Mouse (Mus musculus) frontal cortex, postnatal 25 days (tissue): Measurements from ENCODE around the gene Miox.
A peak's percentile ranks its signal among the peaks of the same experiment; 100 is the strongest.

Experiments
- DNase-seq, 2 experiments: peaks; one replicate each; pipeline ENCODE4 v3.0.0; 2022; ENCODE audit warnings: low spot score in 2 of 2

Miox gene

DNA sequence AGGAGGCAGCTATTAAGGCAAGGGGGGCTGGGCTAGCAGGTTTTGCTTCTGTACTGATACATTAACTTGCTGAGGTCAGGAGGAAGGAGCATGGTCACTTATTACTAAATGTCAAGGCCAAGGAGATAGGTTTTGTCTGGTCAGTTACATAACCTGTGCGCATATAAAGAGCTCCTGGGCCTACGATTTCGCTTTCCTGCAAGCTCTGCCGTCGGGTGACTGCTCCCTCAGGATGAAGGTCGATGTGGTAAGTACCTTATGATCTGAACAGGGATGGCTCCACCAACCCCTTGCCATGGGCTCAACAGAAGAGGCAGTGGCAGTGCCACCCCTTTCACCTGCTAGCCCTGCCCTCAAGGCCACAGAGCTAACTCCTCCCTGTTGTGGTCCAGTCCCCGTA is at the start of gene Miox:
Gene Miox (plus strand): TSS at position 128 of the 400 bp plus-strand sequence.
- no peak for DNase-seq

DNA sequence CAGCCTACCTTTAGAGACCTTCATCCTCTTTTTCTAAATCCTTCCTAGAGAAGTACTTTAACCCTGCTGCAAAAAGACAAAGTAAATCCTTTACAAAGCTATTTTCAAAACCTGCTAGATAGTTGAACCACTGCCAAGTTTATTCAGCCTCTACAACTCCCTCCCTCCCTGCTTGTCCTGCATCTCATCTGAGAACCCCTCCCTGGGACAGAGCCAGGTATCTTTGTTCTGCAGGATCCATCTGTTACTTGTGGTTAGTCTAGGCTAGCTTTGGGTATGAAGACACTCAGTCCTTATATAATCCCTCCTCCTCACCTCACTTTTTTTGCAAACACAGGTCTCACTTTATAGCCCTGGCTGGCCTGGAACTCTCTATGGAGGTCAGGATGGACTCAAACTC is 49.2 kb upstream of the Miox start:
- no peak for DNase-seq

DNA sequence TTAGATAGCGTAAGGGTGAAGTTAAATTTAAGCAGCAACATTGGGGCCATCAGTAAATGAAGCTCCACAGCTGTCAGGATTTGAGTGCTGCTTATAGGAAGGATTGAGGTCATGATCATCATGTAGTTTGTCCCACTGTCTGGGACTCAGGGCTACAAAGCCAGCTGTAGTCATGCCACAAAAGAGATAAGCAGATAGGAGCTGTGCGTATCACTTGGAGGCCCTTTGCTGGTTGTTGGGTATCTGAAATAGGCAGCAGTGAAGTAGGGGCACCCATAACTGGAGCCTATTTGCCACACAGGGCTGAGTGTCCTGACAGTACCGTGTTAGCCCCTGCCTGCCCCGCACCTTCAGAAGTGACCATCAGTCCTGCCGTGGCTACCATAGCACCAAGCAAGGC is 48.7 kb upstream of the Miox start:
- DNase-seq: no peak

DNA sequence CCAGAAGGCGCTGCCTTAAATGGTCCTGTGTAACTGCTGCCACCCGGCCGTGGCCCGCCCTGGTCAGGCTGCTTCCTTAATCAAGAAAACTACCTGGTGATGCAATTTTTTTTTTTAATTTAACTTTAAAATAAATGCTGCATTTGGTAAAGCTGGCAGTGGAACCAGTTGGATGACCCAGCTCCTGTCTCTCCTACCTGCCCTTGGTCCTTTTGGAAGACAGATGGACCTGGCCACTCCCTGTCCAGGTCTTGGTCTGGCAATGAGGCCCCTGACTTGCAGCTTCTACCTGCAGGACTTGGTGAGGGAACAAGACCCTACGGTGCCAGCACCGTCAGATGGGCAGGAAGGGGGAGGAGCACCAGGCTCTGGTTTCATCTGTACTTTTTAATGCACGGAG is 48.1 kb upstream of the Miox start:
- DNase-seq: no peak

DNA sequence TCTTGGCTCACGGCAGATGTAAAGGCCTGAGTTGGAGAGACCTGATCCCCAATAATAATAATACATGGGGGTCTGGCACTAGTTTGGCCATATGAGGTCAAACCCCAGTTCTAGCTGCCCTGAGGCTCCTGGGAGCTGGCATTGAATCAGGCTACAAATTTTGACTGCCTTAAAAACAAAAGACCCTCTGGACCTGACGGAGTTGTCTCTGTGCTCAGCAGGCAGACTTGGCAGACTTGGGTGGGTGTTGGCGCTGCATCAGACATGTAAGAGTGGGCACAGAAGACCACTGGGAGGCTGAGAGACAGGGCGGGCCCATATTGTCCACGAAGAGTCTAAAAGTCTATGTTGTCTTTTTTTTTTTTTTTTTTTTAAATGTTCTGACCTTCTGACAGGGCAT is 47.6 kb upstream of the Miox start:
- DNase-seq: no peak

DNA sequence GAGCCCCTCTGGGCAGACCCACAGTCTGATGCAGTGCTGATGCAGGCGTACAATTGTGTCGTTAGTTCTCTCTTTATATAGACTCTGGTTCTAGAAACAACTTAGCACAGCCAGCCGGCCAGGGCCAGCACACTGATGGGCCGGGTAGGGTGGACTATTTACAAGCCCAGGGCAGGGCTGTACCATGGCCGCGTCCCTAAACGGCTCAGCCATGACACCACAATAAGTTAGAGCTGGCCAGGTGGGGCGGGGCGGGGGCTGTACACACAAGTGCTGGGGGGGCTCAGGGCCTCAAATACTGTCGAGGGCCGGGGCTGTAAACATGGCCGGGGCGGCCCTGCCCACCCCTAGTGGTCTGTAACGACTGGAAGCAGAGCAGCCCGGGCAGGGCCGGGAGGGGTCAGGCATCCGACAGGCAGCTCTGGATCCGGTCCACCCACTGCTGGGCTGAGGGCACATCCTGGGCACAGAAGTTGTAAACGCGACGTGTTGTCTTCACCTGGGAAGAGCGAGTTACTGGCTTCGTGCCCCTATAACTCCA is 45.9 kb upstream of the Miox start:
- no peak for DNase-seq

DNA sequence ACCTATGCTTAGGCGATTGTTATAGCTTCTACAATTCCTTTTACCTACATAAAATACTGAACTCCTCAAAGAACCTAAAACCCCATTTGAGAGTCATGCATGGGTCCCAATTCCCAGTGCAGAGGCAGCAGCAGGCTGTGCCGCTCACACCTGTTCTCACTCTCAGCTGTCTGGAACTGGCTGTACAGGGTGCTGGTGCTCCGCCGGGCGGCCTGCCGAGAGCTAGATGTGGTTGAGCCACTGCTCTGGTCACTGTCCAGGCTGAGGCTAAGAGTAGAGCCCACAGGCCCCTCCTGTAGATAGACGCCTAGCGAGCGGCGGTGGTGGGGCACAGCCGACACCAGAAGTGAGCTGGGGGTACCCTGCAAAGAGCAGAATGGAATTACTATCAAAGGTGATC is 44.7 kb upstream of the Miox start:
- no peak for DNase-seq

DNA sequence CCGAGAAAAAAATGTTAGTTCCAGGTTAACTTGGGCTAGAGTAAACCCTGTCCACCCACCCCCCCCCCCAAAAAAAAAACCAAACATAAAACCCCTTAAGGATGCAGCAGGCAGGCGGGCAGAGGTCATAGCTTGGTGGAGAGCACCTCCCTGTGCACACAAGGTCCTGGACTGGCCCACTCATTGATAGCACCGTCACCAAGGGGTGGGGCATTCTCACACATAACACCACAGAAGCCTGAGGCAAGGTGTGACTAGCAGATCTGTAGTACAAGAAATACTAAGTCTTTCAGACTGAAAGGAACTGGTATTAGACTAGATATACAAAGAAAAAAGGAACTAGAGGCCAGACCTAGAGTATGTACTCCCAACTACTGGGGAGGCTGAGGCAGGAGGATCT is 42.7 kb upstream of the Miox start:
- no peak for DNase-seq

DNA sequence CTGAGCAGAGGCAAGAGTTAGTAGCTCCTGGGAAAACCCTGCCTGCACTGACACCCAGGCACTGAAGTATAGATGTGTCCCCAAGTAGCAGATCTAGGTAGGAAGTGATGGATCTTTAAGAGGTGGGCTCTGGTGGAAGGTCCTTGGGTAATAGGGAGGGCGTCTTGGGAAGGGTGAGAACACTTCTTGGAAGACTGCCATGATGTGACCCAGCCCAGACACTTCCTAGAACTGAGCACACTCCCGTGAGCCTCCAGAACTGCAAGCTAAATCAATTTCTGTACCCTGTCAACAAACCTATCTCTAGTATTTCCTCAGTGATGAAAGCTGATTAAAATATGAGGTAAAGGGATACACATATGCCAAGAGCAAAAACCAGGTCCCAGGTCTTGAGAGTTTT is 41.4 kb upstream of the Miox start:
- no peak for DNase-seq

DNA sequence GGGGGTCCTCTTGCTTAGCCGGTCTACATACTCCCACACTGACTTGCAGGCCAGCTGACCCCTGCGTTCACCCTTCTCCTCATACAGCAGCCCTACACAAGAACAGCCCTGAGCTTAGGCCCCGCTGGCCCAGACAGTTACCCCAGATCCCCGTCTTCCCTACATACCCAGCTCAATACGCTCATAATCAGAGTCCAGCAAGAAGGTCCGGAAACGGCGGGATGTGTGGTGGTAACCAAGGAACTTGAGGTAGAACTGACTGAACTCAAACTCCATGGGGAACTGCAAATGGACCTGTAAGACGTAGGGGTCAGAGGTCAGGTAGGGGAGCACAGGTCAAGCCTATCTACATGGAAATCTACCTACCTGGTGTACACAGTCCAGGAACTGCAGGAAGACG is 40.4 kb upstream of the Miox start:
- no peak for DNase-seq

DNA sequence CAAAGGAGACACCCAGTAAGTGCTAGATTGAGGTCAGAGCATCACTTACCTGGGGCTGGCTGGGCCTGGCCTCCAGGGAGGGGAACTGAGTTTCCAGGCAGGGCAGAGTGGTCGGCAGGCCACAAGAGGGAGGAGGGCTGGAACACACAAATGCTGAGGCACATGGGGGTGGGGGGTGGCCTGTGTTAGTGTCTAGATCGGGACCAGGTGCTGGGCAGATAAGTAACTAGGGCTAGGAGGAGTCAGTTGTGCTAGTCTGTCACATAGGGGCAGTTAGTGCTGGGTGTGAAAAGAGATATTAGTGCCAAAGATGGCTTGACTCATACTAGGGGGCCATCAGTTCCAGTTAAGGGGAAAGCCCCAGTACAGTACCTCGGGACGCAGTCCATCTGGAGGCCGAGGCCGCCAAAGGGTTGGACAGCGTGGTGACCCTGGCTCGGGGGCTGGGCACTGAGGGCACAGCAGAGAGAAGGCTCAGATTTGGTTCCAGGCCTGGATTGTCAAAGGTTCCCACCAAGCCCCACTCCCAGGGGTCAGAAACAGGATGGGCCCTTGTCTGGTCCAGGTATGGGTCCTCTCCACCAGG is 38.5 kb upstream of the Miox start:
- DNase-seq: no peak

DNA sequence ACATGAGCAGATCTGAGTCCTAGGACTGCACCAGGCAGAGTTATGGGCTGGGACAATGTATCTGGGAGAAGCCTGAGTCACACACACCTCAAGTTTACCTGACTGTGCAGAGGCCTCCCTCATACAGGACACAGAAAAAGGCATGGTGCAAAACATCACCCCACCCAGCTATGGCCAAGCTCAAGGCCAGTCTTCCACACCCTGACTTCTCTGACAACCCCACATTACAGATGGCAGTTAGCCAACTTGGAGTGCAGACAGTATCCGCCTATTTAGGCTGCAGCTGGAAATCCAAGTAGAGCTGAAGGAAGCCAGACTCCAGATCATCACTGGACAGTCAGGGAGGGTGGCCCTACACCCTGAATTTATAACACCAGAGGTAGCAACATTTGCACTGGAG is 37.7 kb upstream of the Miox start:
- no peak for DNase-seq

DNA sequence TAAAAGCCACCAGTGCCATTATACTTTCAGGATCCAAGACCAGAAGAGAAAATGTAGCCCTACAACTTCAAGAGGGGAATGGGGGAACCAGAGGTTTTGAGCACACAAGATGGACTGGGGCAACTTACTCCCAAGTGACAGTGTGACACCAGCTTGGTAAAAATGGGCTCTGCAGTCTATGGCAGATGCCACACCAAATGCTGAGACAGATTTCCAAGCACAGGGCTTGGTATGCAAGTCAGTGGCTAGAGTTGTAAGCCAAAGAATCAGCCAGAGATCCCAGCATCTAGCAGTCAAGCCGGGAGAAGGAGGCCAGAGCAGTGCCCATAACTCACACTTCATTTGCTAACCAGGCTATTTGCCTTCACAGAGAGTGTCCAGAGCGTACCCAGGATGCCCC is 36.5 kb upstream of the Miox start:
- DNase-seq: no peak

DNA sequence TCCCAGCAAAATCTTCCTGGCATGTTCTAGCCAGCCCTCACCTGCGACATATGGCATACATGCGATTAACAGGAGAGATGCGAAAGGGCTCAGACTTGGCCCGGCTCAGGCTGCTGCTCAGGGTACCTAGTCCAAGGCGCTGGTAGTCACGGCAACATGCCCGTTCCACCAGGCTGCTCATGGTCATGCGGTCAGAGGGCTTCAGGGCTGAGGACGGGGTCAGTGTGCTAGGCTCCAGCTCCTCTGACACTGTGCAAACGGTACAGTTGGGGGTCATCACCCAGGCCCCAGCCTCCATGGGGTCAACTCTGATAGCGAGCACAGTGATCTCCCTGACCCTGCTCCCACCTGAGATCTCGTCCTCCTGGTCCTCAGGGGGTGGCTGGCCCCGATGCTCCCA is 34.0 kb upstream of the Miox start:
- no peak for DNase-seq

DNA sequence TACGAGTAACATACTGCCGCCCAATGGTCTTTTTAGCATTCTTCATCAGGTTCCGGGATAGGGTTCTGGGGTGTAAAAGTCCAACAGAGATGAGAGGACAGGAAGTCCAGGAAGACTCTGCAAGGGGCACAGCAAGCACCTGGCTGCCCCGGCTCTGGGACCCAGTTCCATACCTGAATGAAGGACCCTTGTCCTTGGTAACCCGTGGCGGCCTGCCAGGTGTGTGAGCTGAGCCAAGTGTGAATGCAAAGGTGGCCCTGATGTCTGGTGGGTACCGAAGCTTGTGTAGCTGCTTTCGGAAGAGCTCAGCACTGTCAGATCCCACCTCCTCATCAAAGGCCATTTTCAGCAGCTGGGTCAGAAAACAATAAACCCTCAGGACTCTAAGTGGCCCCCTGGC is 33.6 kb upstream of the Miox start:
- DNase-seq: no peak

DNA sequence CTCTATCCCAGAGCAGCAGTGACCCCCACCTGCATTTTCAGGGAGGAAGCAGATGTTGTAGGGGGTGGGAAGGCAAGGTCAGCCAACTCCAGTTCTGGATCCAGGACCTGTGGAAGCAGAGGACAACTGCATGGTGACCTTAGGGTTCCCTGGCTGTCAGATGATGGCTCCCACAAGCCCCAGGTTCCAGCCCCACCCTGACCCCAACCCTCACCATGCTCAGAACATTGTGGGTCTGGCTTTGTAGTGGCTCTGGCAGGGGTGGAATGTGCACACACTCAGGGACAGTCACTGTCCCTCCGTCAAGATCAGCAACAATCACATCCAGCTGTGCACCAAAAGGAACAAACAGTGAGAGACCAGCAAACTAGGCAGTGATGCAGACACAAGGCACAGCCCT is 28.2 kb upstream of the Miox start:
- DNase-seq: no peak

DNA sequence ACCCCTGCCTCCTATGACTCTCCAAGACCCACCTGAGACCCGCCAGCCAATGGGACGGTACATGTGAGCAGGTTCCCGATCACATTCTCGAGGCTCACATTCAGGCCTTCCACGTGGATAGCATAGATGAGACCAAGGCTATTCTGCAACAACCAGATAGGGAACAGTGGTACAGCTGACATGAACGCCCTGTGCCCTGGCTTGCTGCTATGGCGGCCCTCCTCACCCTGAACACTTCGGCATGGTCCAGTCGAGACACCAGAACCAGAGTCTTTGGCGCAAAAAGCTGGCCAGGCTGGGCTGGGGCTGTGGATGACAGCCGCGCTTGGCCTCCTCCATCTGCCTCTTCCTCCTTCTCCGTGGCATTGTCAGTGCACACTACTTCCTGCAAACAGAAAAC is 26.7 kb upstream of the Miox start:
- DNase-seq: no peak

DNA sequence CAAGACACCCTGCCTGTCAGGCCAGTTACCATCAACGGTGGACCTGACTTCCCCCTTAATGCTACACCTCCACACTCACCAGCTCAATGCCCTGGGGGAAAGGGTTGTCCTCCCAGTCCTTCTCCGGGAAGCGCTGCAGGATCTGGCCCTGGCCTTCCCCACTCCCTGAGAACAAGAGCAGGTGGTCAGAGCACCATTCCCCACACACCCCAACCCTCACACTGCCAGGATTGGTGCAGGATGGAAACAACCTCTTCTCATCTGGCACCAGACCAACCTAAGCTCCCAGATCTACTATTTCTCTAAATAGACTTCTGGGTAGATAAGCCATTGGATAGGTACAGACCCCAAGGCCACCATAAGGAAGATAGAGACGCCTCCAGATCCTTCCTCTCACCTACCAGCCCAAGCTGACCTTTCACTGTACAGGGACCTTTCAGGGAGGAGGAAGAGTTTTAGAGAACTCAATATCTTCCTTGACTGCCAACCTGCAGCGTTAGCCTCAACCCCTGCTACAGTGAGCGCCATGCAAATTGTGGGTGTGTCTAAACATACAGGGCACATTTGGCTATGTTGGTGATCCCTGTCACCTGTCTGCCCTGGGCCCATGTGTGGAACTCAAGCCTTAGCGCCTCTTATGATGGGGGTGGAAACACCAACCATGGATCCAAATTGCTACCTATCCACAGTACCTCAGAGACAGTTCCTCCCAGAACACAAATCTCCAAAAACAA is 25.6 kb upstream of the Miox start:
- DNase-seq: no peak

DNA sequence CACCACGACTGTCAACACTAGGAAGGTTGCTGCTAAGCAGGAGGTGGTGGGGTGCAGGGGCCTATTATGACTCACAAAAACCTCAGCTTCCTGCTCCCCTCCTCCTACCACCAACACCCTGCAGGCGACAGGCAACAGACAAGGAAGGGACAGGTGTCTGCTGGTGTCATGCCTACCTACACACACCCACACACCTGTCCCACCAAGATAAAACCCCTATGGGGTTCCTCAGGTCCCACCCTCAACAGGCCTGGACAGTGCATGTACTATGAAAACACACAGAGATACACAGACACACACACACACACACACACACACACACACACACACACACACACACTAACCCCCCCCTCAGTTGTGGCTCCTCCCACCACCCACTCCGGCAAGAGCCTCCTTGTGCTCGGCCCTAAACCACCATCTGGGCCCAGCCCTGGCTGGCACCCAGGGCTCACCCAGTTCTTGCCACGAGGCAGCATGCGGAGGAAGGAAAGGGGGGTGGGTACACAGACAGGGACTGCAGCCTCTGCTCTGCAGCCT is 24.2 kb upstream of the Miox start:
- DNase-seq: no peak

DNA sequence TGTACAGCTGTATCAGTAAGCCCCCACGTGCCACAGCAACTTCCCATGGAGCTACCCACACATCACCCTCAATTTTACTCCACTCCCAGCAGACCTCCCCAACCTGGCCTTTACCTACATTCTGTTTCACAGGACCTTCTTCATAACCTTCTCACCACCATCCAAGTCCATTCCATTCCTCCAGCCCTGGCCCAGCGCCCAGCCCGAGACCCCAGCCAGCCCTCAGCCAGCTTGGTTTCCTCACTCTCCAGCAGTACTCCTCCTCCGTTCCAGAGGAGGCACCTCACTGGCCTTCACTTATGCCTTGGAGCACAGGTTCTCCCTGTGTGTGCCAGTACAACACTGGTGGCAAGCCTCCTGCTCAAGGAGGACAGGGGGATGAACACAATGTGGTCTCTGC is 20.8 kb upstream of the Miox start:
- no peak for DNase-seq

DNA sequence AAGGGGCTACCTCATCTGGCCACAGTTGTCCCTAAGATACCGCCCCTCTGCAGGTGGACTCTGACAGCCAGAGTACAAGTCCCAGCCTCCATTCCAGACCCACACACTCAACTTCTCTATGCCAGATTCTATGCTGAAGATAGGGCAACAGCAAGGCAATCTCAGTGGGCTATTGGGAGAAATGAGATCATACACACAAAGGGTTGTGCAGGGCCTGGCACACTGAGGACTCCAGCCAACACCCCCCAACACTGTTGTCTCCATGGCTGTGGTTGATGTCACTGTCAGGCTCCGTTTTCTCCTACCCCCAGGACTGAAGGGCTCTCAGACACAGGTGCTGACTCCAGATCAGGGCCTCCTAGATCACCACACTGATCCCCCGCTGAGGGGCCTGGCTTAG is 20.1 kb upstream of the Miox start:
- no peak for DNase-seq

DNA sequence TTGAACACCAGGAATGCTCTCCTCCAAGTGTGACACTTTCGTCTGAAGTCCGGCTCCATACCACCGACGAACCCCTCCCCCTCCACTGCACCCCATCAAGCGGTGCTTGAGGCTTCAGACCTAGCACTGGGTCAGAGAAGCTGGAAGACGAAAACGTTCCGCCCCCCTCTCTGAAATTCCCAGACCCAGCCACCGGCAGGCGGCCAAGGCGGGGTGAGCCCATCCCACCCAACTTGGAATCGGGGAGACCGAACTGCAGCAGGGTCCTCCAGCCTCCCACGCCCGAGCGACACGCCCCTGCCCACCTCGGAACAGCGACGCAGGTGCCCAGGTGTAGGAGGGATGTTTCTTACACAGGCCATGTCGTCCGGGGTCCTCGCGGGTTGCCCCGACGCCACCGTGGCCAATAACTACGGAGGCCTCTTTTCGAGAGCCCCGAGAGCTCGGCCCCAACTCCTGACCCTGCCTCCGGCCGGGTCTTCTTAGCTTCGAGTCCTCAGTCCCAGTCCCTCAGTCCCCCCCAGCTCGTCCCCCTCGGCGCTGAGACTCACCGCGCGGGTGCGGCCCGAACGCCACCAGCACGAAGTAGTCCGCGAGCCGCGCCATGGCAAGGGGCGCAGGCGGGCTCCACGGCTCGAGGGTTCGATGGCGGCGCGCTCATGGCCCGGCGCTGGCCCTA is 19.5 kb upstream of the Miox start:
- no peak for DNase-seq

DNA sequence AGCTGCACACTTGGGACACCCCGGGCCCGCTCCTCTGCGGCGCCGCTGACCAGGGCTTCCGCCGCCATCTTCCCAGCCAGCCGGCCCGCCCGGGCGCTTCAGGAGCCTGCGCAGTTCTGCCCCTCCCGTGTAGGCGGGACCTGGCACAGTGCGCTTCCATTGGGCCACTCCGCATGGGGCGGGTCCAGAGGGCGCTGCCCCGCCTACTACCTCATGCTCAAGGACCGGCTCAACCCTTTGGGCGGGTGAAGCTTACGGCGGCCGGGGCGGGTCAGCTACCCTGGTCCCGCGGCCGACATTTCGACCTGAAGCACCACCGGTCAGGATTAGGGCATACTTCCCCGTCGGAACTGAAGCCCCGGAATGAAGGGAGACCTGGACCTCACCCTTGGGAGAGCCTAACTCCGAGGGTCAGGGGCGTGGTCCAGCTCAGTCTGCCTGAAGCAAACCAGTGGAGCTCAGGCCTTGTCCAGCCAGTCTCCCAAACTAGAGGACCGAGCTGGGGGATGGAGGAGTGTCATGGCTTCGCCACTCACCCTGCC is 18.9 kb upstream of the Miox start, which contains the start of gene Sbf1:
Gene Sbf1 (minus strand): TSS at position 122 of the 542 bp plus-strand sequence.
- DNase-seq: peak; percentile 86 to 92
